Comparison of ENCODE assay signal across 1 mouse cellular context in the genomic region with DNA sequence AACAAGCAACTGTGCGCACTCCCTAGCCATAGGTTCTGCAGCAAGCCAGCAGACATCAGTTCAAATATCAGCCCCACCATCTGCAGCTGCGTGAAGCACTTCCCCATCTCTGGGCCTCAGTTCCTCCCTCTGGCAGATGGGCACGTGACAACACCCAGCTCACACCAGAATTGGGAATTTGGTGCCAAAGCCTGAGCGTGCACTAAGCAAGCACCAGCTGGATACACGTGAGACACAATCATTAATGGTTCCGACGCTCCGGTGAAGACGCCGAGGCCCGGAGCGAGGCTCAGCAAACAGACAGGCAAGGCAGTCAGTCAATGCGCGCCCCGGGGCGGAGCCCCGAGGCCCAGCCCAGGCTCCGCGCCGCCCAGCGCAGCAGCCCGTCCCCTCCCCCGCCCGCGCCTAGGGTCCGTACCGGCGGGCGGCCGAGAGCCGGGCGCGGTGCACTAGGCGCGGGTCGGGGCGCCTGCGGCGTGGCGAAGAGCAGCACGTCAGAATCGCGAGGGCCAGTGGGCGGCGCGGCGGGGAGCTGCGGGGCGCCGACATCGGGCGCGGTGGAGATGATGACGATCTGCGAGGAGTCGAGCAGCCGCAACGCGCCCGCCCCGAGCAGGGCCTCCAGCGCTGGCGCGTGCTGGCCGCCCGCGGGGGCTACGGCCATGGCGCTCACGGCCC.
TF ChIP-seq lines count a peak whose summit lies in the region.

No protein-coding gene starts in this region.

TF ChIP-seq in MEL, 35 proteins besides CTCF, POLR2A, EP300 and RAD21 (continued from another document):
- TF ChIP-seq ZKSCAN1 (IDR thresholded peaks at IDR 0.05; ENCODE audit: low read depth, low read length) (0 out of 2 replicates have a peak, but pooled peaks have one; percentile 33), ELF1 (IDR thresholded peaks at IDR 0.05; ENCODE audit: low read depth, low read length) (peak; percentile 57; the same call in 1 of the 2 replicates), MAZ (IDR thresholded peaks at IDR 0.05; ENCODE audit: low read depth, low read length) (peak; percentile 58; the same call in 1 of the 2 replicates), UBTF (IDR thresholded peaks at IDR 0.05; ENCODE audit: borderline replicate concordance, insufficient read depth, low read depth, low read length) (no peak)
TF ChIP-seq in MEL: peak in this region for 24.
